Mouse (Mus musculus): Measurements from ENCODE around the gene Ccdc78.
"Not testable (repeated sequence)": the region's sequence is repeated elsewhere in the genome, so short reads cannot be mapped to it uniquely, and the experiment has no call there.

The Ccdc78 gene

GRCm38 (mm10) chr17:25786280-25786679 lies at the start of gene Ccdc78:
Ccdc78 (plus strand) TSS chr17:25786580.
- DNase-seq = no peak

- DNase-seq = no peak
Observed at GRCm38 (mm10) chr17:25738861-25739260, 47.5 kb upstream of the Ccdc78 start.

GRCm38 (mm10) chr17:25741471-25741870 lies 44.9 kb upstream of the Ccdc78 start:
- DNase-seq = not testable (repeated sequence)

DNA sequence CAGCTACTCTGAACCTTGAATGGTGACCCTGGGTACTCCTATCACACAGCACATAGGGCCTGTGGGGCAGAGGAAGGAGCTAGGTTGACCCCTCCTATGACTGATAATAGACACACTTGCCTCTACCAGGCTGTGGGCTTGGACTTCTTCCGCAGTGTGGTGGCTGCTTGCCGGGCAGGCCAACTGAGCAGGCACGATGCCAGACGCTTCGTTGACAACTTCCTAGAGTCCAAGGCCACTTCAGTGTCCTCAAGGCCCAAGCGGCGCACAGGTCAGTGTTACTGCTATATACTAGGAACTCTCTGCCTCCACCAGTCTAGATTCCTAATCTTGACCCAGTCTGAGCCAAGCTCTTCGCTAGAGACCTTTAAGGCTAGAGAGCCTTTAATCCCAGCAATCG lies 42.5 kb upstream of the Ccdc78 start:
- DNase-seq = no peak

DNA sequence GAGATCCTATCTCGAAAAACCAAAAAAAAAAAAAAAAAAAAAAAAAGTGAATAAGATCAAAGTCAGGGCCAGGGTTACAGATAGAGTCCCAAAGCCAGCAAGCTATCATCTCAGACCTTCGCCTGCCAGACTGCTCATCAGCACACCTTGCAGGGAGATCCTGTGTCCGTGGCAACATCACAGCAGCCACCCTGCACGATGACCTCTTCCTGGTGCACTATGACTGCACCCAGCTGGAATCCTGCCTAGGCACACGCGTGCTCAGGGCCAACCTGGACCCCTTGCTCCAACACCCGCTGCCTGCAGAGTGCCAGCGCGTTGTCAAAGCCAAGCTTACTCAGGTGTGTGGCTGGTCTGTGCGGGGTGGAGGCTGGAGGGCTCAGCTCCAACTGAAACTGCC lies 42.1 kb upstream of the Ccdc78 start:
- DNase-seq = no peak

DNA sequence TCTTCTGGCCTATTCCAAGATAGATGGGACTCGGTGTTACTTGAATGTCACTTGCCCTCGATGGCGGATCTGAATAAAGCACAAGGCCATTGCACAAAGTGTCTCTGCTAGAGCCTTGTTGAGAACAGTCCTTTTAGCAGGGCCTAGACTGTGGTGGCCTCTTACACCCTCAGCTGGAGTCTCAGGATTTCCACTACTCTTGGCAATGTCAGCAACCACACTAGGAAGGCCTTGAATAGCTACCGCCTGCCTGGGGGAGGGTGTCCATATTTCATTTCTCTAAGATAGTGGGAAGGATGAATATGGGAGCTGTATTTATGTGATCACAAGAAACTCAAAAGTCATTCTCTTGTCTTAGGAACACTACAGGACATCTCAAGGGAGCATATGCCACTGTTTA lies 38.1 kb upstream of the Ccdc78 start:
- DNase-seq = no peak

DNA sequence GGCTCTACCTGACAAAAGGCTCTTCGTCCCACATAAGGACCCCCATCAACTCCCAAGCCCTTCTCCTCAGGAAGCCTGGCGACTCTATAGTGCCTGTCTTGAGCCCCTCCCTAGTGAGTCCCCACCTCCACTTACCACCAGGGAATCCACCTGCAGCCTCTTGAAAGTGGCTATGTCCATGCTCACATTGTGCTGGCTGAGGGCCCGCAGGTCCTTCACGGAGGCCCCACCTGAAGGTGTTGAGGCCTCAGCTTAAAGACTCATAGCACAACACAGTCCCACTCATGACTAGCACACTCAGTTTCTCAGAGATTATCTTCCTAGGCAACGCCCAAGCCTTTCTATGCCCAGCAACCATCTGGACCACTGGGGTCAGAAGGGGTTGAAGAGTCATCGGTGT lies 37.1 kb upstream of the Ccdc78 start:
- DNase-seq = no peak

GRCm38 (mm10) chr17:25751446-25751845 lies 34.9 kb upstream of the Ccdc78 start:
- DNase-seq = no peak

GRCm38 (mm10) chr17:25754241-25754640 lies 32.1 kb upstream of the Ccdc78 start, which contains the start of gene Msln:
Msln (minus strand) TSS chr17:25754378.
- DNase-seq = no peak

DNA sequence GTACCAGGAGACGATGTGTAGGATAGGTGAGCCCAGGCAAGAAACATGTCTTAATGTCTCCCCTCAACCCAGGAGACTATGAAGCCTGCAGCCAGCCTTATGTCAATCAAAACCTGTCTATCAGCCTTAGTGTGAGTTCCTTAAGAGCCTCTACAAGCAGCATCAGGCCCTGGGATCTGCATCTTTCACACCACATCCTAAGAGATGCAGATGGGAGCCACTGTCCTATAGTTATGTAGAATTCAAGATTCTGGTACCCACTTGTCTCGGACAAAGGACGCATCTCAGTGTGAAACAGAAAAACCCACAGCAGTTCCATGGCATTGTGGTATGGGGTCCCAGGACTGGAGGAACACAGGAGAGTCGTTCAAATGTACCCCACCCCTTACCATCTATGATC lies 31.3 kb upstream of the Ccdc78 start:
- DNase-seq = no peak

GRCm38 (mm10) chr17:25755627-25756377 lies 30.6 kb upstream of the Ccdc78 start:
- DNase-seq = no peak

GRCm38 (mm10) chr17:25756378-25757242 lies 29.8 kb upstream of the Ccdc78 start:
- DNase-seq = no peak

GRCm38 (mm10) chr17:25757691-25758090 lies 28.7 kb upstream of the Ccdc78 start:
- no peak for DNase-seq

- no peak for DNase-seq
Observed at GRCm38 (mm10) chr17:25760148-25760547, 26.2 kb upstream of the Ccdc78 start.

DNA sequence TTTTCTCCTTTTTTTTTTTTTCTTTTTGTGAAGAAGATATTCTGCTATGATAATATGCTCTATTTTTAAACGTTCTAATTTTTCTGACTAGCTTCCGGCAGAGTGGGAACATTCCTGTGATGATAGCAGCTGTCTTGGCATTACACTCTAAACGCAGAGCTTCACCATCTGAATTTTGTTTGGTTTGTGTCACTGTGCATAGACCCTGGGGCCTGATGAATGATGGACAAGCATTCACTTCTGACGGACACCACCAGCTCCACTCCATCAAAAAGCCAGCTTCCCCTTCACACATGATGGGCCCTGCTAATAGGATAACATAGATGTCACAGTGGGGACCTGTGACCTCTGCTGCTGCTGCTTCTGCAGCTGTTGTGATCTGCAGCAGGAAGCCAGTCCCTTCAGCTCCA lies 24.8 kb upstream of the Ccdc78 start:
- peak; percentile 78 for DNase-seq

- no peak for DNase-seq
Observed at GRCm38 (mm10) chr17:25762591-25762990, 23.8 kb upstream of the Ccdc78 start.

DNA sequence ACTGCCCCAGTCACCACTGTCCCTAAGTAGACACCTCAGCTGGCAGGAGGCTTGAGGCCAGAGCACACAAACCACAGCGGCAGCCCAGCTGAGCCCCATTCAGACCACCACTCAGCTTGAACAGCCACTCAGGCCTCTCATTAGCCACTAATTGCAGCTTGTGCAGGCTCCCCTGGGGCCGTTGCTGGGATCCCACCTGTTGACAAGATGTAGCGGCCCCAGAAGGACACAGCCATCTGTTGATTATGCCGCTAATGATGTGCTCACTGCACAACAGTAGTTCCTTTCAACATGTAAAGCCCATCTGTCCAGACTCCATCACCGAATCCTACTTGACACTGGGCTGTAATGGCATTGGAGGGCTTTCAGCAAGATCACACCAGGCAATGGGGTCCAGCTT lies 20.5 kb upstream of the Ccdc78 start:
- no peak for DNase-seq

GRCm38 (mm10) chr17:25769331-25769730 lies 17.0 kb upstream of the Ccdc78 start:
- no peak for DNase-seq

DNA sequence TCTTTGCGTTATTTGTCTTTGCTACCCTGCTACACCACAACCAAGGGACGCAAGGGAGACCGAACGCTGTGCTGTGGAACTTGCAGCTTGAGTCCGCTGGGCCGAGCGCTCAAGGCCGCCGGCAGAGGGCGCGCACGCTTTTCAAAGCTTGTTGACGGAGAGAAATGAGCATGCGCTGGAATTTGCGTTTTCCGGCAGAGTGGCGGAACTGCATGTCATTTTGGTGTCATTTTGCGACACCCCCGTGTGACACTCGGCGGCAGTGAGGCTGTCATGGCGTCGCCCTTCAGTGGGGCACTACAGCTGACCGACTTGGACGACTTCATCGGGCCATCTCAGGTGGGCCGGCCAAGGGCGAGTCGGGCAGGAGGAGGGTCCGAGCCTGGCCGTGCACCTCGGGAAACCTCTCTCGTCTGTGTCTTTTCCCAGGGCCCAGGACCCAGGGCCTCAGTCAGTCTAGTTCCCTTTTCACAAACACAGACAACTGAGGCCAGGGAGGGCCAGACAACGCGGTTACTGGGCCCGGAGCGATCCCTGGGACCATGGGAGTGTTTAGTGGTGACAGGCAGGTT lies 12.7 kb upstream of the Ccdc78 start, which contains the start of gene Narfl:
Gene Narfl, plus strand, starts transcription at position 228 of the 572 bp plus-strand sequence.
- DNase-seq = peak; percentile 97

DNA sequence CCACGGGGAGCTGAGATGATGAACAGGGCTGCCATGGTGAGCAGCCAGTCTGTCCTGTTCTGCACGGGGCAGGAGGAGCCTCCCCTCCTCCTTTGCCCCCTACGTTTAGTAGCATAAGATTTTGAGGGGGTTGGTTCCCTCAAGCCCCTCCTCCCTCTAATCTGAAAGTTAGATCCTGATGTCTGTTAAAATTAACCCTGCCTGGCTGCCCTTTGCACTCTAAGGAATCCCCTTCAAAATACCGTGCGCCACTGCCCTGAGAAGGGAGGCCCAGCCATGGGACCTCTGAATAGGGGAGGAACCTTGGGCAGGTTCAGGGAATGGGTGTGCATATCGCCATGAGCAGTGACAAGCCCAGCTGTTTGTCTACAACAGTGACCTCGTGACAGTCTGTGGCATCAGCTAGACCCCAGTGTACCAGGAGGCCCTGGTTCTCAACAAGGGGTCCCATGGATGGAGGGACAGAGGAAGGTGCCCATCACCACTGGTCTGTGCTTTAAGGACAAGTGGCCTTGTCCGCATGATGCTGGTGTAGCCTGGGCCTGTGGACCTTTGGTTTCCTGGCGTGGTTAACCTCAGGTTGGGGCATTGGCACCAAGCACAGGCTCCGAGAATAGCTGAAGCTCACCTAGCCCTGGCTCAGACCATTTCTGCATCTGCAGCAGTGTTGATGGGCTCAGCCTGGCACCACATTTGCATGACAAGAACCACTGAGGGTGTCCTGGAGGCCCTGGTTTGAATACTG lies 10.9 kb upstream of the Ccdc78 start:
- DNase-seq = no peak

- DNase-seq = no peak
Observed at GRCm38 (mm10) chr17:25777948-25778347, 8.4 kb upstream of the Ccdc78 start.

GRCm38 (mm10) chr17:25781339-25781738 lies 5.0 kb upstream of the Ccdc78 start:
- DNase-seq = no peak

DNA sequence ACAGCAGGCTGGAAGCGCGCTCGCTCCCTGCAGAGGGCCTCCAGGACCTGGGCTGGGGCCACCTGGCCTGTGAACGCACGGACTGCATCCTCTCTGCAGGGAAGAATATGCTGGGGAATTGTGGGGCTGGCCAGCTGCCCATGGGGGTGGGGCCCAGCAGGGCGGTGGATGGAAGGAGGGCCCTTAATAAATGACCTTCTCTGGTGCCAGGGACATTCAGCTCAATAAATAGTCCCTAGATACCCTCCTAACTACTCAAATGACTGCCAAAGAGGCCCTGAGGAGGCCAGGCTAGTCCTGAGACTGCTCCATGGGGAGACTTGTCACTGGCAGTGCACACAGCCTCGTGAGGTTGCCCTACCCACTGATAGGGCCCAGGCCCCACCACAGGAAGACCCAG lies 3.3 kb upstream of the Ccdc78 start:
- no peak for DNase-seq

Measured in layer of hippocampus, adult 9-11 months (tissue).